Mouse (Mus musculus) layer of hippocampus, adult 18-20 months (tissue): ENCODE results near the gene Zfp575. TPM values are rescaled to one million over a fixed set of nuclear protein-coding genes. Genes with fewer than 3 reads are reported as not detected.
"Not testable (repeated sequence)": the region's sequence is repeated elsewhere in the genome, so short reads cannot be mapped to it uniquely, and the experiment has no call there.

ENCODE experiments used
- DNase-seq, 2 experiments: peaks; one replicate each; pipeline ENCODE4 v3.0.0; 2022; ENCODE audit warnings: low spot score in 2 of 2
- long read RNA-seq: library from polyadenylated mRNA; stranded (forward); transcript quantifications from one replicate; pipeline ENCODE4 v2.0.0, GENCODE M21; 2021
- total RNA-seq, 2 experiments: library from RNA; stranded (reverse); gene quantifications; 2 replicates each; pipeline ENCODE4 v1.2.3; 2021

Gene Zfp575
- total RNA-seq: 1 to 10 TPM; 5.7 TPM
- long read RNA-seq, transcript Zfp575-201 (4 exons, 2,741 nt): major isoform, 6 of 14 reads
- long read RNA-seq, partial matches to known transcripts: 1 of 14 reads
- long read RNA-seq, other reads (novel, unspliced or antisense): 7 of 14 reads

- DNase-seq: peak; percentile 86 to 87
These were observed at the start of gene Zfp575, which contains the start of gene Ethe1 for GRCm38 (mm10) chr7:24587330-24588105. Zfp575 (minus strand) TSS chr7:24587641. Ethe1 (plus strand) TSS chr7:24587543.

GRCm38 (mm10) chr7:24637046-24637445, 49.6 kb upstream of the Zfp575 start:
- no peak for DNase-seq

GRCm38 (mm10) chr7:24636264-24636663, 48.8 kb upstream of the Zfp575 start, which contains the start of gene Lypd3:
Lypd3 (plus strand) TSS chr7:24636550.
- DNase-seq: no peak

GRCm38 (mm10) chr7:24630116-24630880, 42.9 kb upstream of the Zfp575 start:
- no peak for DNase-seq

GRCm38 (mm10) chr7:24629672-24630071, 42.2 kb upstream of the Zfp575 start:
- no peak for DNase-seq

GRCm38 (mm10) chr7:24628685-24629610, 41.5 kb upstream of the Zfp575 start:
- DNase-seq: peak in 1 of 2 experiments; percentile 28

GRCm38 (mm10) chr7:24622967-24623366, 35.5 kb upstream of the Zfp575 start:
- DNase-seq: no peak

GRCm38 (mm10) chr7:24621193-24621592, 33.8 kb upstream of the Zfp575 start:
- no peak for DNase-seq

GRCm38 (mm10) chr7:24619671-24620397, 32.4 kb upstream of the Zfp575 start:
- DNase-seq: no peak

GRCm38 (mm10) chr7:24618374-24618773, 30.9 kb upstream of the Zfp575 start:
- DNase-seq: not testable (repeated sequence)

- DNase-seq: no peak
These were observed 30.3 kb upstream of the Zfp575 start for GRCm38 (mm10) chr7:24617763-24618162.

GRCm38 (mm10) chr7:24614816-24615215, 27.4 kb upstream of the Zfp575 start:
- no peak for DNase-seq

GRCm38 (mm10) chr7:24612308-24612910, 25.0 kb upstream of the Zfp575 start:
- no peak for DNase-seq

- no peak for DNase-seq
These were observed 24.3 kb upstream of the Zfp575 start for GRCm38 (mm10) chr7:24611709-24612108.

GRCm38 (mm10) chr7:24610879-24611494, 23.5 kb upstream of the Zfp575 start:
- peak in 1 of 2 experiments; percentile 52 for DNase-seq

GRCm38 (mm10) chr7:24610144-24610878, 22.9 kb upstream of the Zfp575 start, which contains the start of gene Phldb3:
Phldb3 (plus strand) TSS chr7:24610763.
- DNase-seq: no peak

- DNase-seq: no peak
These were observed 21.1 kb upstream of the Zfp575 start for GRCm38 (mm10) chr7:24608561-24608960.

GRCm38 (mm10) chr7:24608017-24608416, 20.6 kb upstream of the Zfp575 start:
- DNase-seq: peak in 1 of 2 experiments; percentile 51
